ENCODE assay signal across 8 mouse cellular contexts in genomic region chr12:57545371-57546241, GRCm38 (mm10). TPM values are rescaled to one million over a fixed set of nuclear protein-coding genes. Genes with fewer than 3 reads are reported as not detected.
DNase-seq lines count a peak whose midpoint lies in the region; ATAC-seq and TF ChIP-seq lines count a peak whose summit lies in the region.

No protein-coding gene starts in this region.

- H3K4me1 ChIP-seq in kidney, adult 2 months (ENCODE audit: control insufficient read depth, insufficient read depth, low read length): no peaks in the 10 kb centered on the region
- H3K4me1 ChIP-seq in hindbrain, embryonic 11.5 days (replicated peaks; ENCODE audit: control insufficient read depth, insufficient read depth, low read length): peaks cover 11% of the 10 kb centered on the region
- peaks cover 20% of the 10 kb centered on the region for H3K4me1 ChIP-seq in liver, postnatal 0 days (ENCODE audit: insufficient read depth)
- peaks cover 6% of the 10 kb centered on the region for H3K4me1 ChIP-seq in olfactory bulb, adult 2 months (ENCODE audit: control insufficient read depth, insufficient read depth, low read length)

- DNase-seq in kidney, adult 2 months: no peak
- no peak for DNase-seq in kidney, adult 8-10 months
- DNase-seq in embryo, embryonic 11 days: peak; percentile 72
- DNase-seq in hindbrain, embryonic 11.5 days (ENCODE audit: low spot score): peak; percentile 69
- peak; percentile 61 for DNase-seq in liver, postnatal 0 days
- DNase-seq in spleen, postnatal 36 days (ENCODE audit: low spot score in 2 of 2): no peak
- DNase-seq in layer of hippocampus, postnatal 25 days (ENCODE audit: extremely low spot score in 1 of 2, low spot score in 1 of 2): no peak

- no peak for TF ChIP-seq CTCF in kidney, adult 2 months (conservative IDR thresholded peaks at IDR 0.05; ENCODE audit: insufficient read depth, insufficient read length, low read depth, low read length)
- TF ChIP-seq CTCF in liver, postnatal 0 days (IDR thresholded peaks at IDR 0.05; ENCODE audit: low read depth): no peak
- no peak for TF ChIP-seq CTCF in olfactory bulb, adult 2 months (IDR thresholded peaks at IDR 0.05; ENCODE audit: insufficient read depth, low read depth, low read length)

- peak overlapping the region; percentile 66 for H3K4me2 ChIP-seq in hindbrain, embryonic 11.5 days (replicated peaks; ENCODE audit: low read depth, low read length)
- peak overlapping the region; percentile 70 for H3K4me2 ChIP-seq in liver, postnatal 0 days (ENCODE audit: low read depth, low read length)

- no peak for TF ChIP-seq POLR2A in kidney, adult 2 months (IDR thresholded peaks at IDR 0.05; ENCODE audit: low read depth, low read length)
- no peak for TF ChIP-seq POLR2A in olfactory bulb, adult 2 months (IDR thresholded peaks at IDR 0.05; ENCODE audit: insufficient read depth, low read depth, low read length)

- H3K4me3 ChIP-seq in kidney, adult 2 months (ENCODE audit: insufficient read depth, low read depth, low read length): peak overlapping the region; percentile 38; the same call in 1 of the 2 replicates
- peak overlapping the region; percentile 36 for H3K4me3 ChIP-seq in hindbrain, embryonic 11.5 days (ENCODE audit: low read depth, low read length)
- H3K4me3 ChIP-seq in liver, postnatal 0 days (ENCODE audit: low read depth, low read length): peak overlapping the region; percentile 61
- peak overlapping the region; percentile 19; the same call in 1 of the 2 replicates for H3K4me3 ChIP-seq in olfactory bulb, adult 2 months (ENCODE audit: insufficient read depth, low read depth, low read length)

- ATAC-seq in hindbrain, embryonic 11.5 days (ENCODE audit: low FRiP score): peak; percentile 68
- ATAC-seq in liver, postnatal 0 days: peak; percentile 70

- peaks cover 27% of the 10 kb centered on the region for H3K27me3 ChIP-seq in kidney, adult 2 months (replicated peaks; ENCODE audit: control insufficient read depth, insufficient read depth, low read length)
- H3K27me3 ChIP-seq in hindbrain, embryonic 11.5 days (ENCODE audit: control insufficient read depth, insufficient read depth, low read length): peaks cover 95% of the 10 kb centered on the region
- H3K27me3 ChIP-seq in liver, postnatal 0 days (ENCODE audit: insufficient read depth, low read length): peaks cover 89% of the 10 kb centered on the region

- no peaks in the 10 kb centered on the region for H3K36me3 ChIP-seq in kidney, adult 2 months (ENCODE audit: control insufficient read depth, insufficient read depth, low read length)
- no peaks in the 10 kb centered on the region for H3K36me3 ChIP-seq in hindbrain, embryonic 11.5 days (ENCODE audit: control insufficient read depth, insufficient read depth, low read length)
- no peaks in the 10 kb centered on the region for H3K36me3 ChIP-seq in liver, postnatal 0 days (replicated peaks; ENCODE audit: insufficient read depth, low read length)

- H3K9ac ChIP-seq in hindbrain, embryonic 11.5 days (ENCODE audit: low read depth, low read length): peak overlapping the region; percentile 33; the same call in 1 of the 2 replicates
- peak overlapping the region; percentile 70 for H3K9ac ChIP-seq in liver, postnatal 0 days (replicated peaks)

- no peak for TF ChIP-seq EP300 in liver, postnatal 0 days (IDR thresholded peaks at IDR 0.05; ENCODE audit: low read depth)

- H3K27ac ChIP-seq in kidney, adult 2 months (ENCODE audit: insufficient read depth, low read depth, low read length): no peak overlapping the region
- H3K27ac ChIP-seq in hindbrain, embryonic 11.5 days (ENCODE audit: low read depth, low read length): no peak overlapping the region
- peak overlapping the region; percentile 90 for H3K27ac ChIP-seq in liver, postnatal 0 days (ENCODE audit: low read depth)
- H3K27ac ChIP-seq in olfactory bulb, adult 2 months (ENCODE audit: insufficient read depth, low read depth, low read length): no peak overlapping the region

- no peaks in the 10 kb centered on the region for H3K9me3 ChIP-seq in hindbrain, embryonic 11.5 days (ENCODE audit: control insufficient read depth, low read length)
- H3K9me3 ChIP-seq in liver, postnatal 0 days (ENCODE audit: low read length): no peaks in the 10 kb centered on the region

- 3% methylated on average over 101 of the region's 106 CpGs for WGBS in kidney, adult 2 months
- under 1% methylated on average over 69 of the region's 106 CpGs for WGBS in hindbrain, embryonic 11.5 days
- WGBS in liver, postnatal 0 days (ENCODE audit: insufficient replicate concordance): under 1% methylated on average over 81 of the region's 106 CpGs
- 1% methylated on average over 99 of the region's 106 CpGs for WGBS in olfactory bulb, adult 2 months

RNA-seq across cellular contexts. Expression of gene Foxa1, which starts 1.1 kb away (rescaled TPM):
- polyA plus RNA-seq in kidney, adult 2 months (2012; rRNA removed): 0.67 and 0.98 TPM in 2 replicates
- polyA plus RNA-seq in hindbrain, embryonic 11.5 days (2014; fragmentation: Nextera tagmentation; extraction: Ambion mirVana): 1.2 and 2.1 TPM in 2 replicates
- 1.5 and 2.3 TPM in 2 replicates for polyA plus RNA-seq in liver, postnatal 0 days (2015; fragmentation: Nextera tagmentation; extraction: Ambion mirVana)
- polyA plus RNA-seq in olfactory bulb, adult 2 months (2012; ENCODE audit: insufficient read depth, insufficient read length, low replicate concordance, missing spikeins): not detected in 2 replicates
- not detected for total RNA-seq in layer of hippocampus, postnatal 25 days (2021)

RNA-seq across cellular contexts. Expression of gene Ttc6, which starts 18.3 kb away (rescaled TPM):
- polyA plus RNA-seq in kidney, adult 2 months (2012; rRNA removed): 0.02 and 0.15 TPM in 2 replicates
- 0.33 and 1.2 TPM in 2 replicates for polyA plus RNA-seq in hindbrain, embryonic 11.5 days (2014; fragmentation: Nextera tagmentation; extraction: Ambion mirVana)
- polyA plus RNA-seq in liver, postnatal 0 days (2015; fragmentation: Nextera tagmentation; extraction: Ambion mirVana): 0.08 and 0.09 TPM in 2 replicates
- not detected in 2 replicates for polyA plus RNA-seq in olfactory bulb, adult 2 months (2012; ENCODE audit: insufficient read depth, insufficient read length, low replicate concordance, missing spikeins)
- total RNA-seq in layer of hippocampus, postnatal 25 days (2021): under 1 TPM; 0.28 to 0.30 TPM

Comparison
In these comparisons a context has a peak if more than half of its experiments do, and no peak if none do; other contexts are left out.
1. DNase-seq: peak in embryo, embryonic 11 days (single experiment), hindbrain, embryonic 11.5 days (single experiment) and liver, postnatal 0 days (single experiment); none in kidney, adult 2 months (single experiment), kidney, adult 8-10 months (0 of 2), spleen, postnatal 36 days (0 of 2) and layer of hippocampus, postnatal 25 days (0 of 2).
2. Peak in every context shown above with its lines, with median percentiles within 50 percentile points of each other: H3K4me3 ChIP-seq.